Mouse (Mus musculus) heart, adult 2 months (tissue): ENCODE data around the gene Pcbp1. TPM values are rescaled to one million over a fixed set of nuclear protein-coding genes. Genes with fewer than 3 reads are reported as not detected.

ENCODE experiments used
- DNase-seq, 2 experiments: peaks; one replicate each; pipeline ENCODE4 v3.0.0; 2021
- H3K27ac ChIP-seq: fragments of 200-600 bp; 2 replicates; pipeline ENCODE4 v1.8.1; 2022
- H3K27me3 ChIP-seq: fragments of 200-500 bp; 2 replicates; pipeline ENCODE4 v1.6.1; 2012; ENCODE audit warnings: mild to moderate bottlenecking, low read length, inconsistent platforms, mixed read lengths; ENCODE audit not compliant: control insufficient read depth, insufficient read depth
- H3K36me3 ChIP-seq: fragments of 200-500 bp; 2 replicates; pipeline ENCODE4 v1.6.1; 2012; ENCODE audit warnings: low read length, inconsistent platforms; ENCODE audit not compliant: control insufficient read depth, insufficient read depth
- H3K4me1 ChIP-seq: fragments of 200-500 bp; 2 replicates; pipeline ENCODE4 v1.6.1; 2011; ENCODE audit warnings: low read length; ENCODE audit not compliant: control insufficient read depth, insufficient read depth
- H3K4me3 ChIP-seq: fragments of 200-600 bp; 2 replicates; pipeline ENCODE4 v1.8.1; 2022
- H3K79me2 ChIP-seq: fragments of 200-500 bp; replicated peaks from 2 replicates; pipeline ENCODE4 v1.6.1; 2012; ENCODE audit warnings: mild to moderate bottlenecking, inconsistent platforms, low read length, moderate library complexity, mixed read lengths; ENCODE audit not compliant: control insufficient read depth, insufficient read depth
- H3K9ac ChIP-seq: fragments of 200-500 bp; 2 replicates; pipeline ENCODE4 v1.6.1; 2012; ENCODE audit warnings: low read depth, mild to moderate bottlenecking, control low read depth, inconsistent platforms, low read length, mixed read lengths
- CTCF ChIP-seq: fragments of 200-600 bp; IDR thresholded peaks from 2 replicates; pipeline ENCODE4 v1.8.1; 2022; ENCODE audit warnings: antibody characterized with exemption, mild to moderate bottlenecking, moderate library complexity
- EP300 ChIP-seq: fragments of 200-500 bp; IDR thresholded peaks from 2 replicates; pipeline ENCODE4 v1.6.1; 2011; ENCODE audit warnings: low read depth, low read length, control low read depth; ENCODE audit not compliant: insufficient read depth
- POLR2A ChIP-seq: fragments of 200-500 bp; IDR thresholded peaks from 2 replicates; pipeline ENCODE4 v1.6.1; 2011; ENCODE audit warnings: mild to moderate bottlenecking, low read depth, low read length, control low read depth; ENCODE audit not compliant: insufficient read depth
- WGBS: fragments of 180-500 bp; shearing (Covaris S2); methylation state at CpG from one replicate; pipeline ENCODE4 v1.1.7; 2018; 5-methylcytosine and 5-hydroxymethylcytosine counted together
- intact Hi-C: fragments of 180-260 bp; cut with DNase I; formaldehyde crosslinking; loops from one replicate; pipeline ENCODE4 v1.15.1; 2025
- polyA plus RNA-seq: library from polyadenylated mRNA; depleted of rRNA; stranded (reverse); fragments of >200 nt; gene quantifications from 2 replicates; pipeline ENCODE4 v1.2.3, GENCODE M21; 2012
- total RNA-seq, 2 experiments: library from RNA; stranded (reverse); gene quantifications; 2 replicates each; pipeline ENCODE4 v1.2.3; 2021

The Pcbp1 gene
- total and polyA plus RNA-seq, 3 experiments = 85.8 to 164 (median 155) TPM

GRCm38 (mm10) chr6:86519767-86520345 is 6.3 kb downstream of the Pcbp1 start:
- intact Hi-C loops = no loop called here
- WGBS = 69% methylated on average over 3 of the region's 3 CpGs

GRCm38 (mm10) chr6:86516021-86516420 is 10.1 kb downstream of the Pcbp1 start:
- Histone ChIP-seq H3K4me3 (peak overlapping the region; percentile 53), H3K27ac (peak overlapping the region; percentile 96)
- intact Hi-C loops = no loop called here

More at GRCm38 (mm10) chr6:86519767-86520345, 6.3 kb downstream of the Pcbp1 start:
- Histone ChIP-seq H3K4me3 (no peak overlapping the region), H3K36me3 (peaks cover 8% of the 10 kb centered on the region), H3K4me1 (peaks cover 4% of the 10 kb centered on the region), H3K9ac (no peak overlapping the region), H3K79me2 (peaks cover 4% of the 10 kb centered on the region), H3K27ac (no peak overlapping the region), H3K27me3 (no peaks in the 10 kb centered on the region)
- DNase-seq = no peak
- no peak for TF ChIP-seq EP300
- TF ChIP-seq POLR2A = no peak
- no peak for TF ChIP-seq CTCF

GRCm38 (mm10) chr6:86513296-86513695 is 12.8 kb downstream of the Pcbp1 start:
- no peak for TF ChIP-seq POLR2A
- no peak for TF ChIP-seq CTCF
- TF ChIP-seq EP300 = no peak

More at GRCm38 (mm10) chr6:86516021-86516420, 10.1 kb downstream of the Pcbp1 start:
- WGBS = 50% methylated on average over 1 of the region's 1 CpGs
- Histone ChIP-seq H3K36me3 (no peaks in the 10 kb centered on the region), H3K27me3 (no peaks in the 10 kb centered on the region), H3K9ac (peak overlapping the region; percentile 82), H3K4me1 (no peaks in the 10 kb centered on the region), H3K79me2 (no peaks in the 10 kb centered on the region)
- no peak for TF ChIP-seq CTCF
- TF ChIP-seq EP300 = 0 out of 2 replicates have a peak, but pooled peaks have one; percentile 44
- TF ChIP-seq POLR2A = peak; percentile 83
- peak; percentile 42 to 58 for DNase-seq

GRCm38 (mm10) chr6:86510979-86511378 is 15.1 kb downstream of the Pcbp1 start:
- no peaks in the 10 kb centered on the region for H3K27me3 ChIP-seq
- H3K4me1 ChIP-seq = no peaks in the 10 kb centered on the region
- TF ChIP-seq POLR2A (no peak), CTCF (no peak), EP300 (no peak)
- intact Hi-C loops = no loop called here
- no peaks in the 10 kb centered on the region for H3K79me2 ChIP-seq
- no peaks in the 10 kb centered on the region for H3K36me3 ChIP-seq
- no peak overlapping the region for H3K27ac ChIP-seq
- no peak overlapping the region for H3K9ac ChIP-seq
- H3K4me3 ChIP-seq = no peak overlapping the region
- 64% methylated on average over 4 of the region's 4 CpGs for WGBS
- no peak for DNase-seq

More at GRCm38 (mm10) chr6:86513296-86513695, 12.8 kb downstream of the Pcbp1 start:
- intact Hi-C loops = no loop called here
- no peaks in the 10 kb centered on the region for H3K27me3 ChIP-seq
- no peaks in the 10 kb centered on the region for H3K79me2 ChIP-seq
- H3K36me3 ChIP-seq = no peaks in the 10 kb centered on the region
- no peak overlapping the region for H3K9ac ChIP-seq
- no peak overlapping the region for H3K4me3 ChIP-seq
- no peak overlapping the region for H3K27ac ChIP-seq
- 80% methylated on average over 4 of the region's 4 CpGs for WGBS
- no peaks in the 10 kb centered on the region for H3K4me1 ChIP-seq
- DNase-seq = no peak

- no peak overlapping the region for H3K9ac ChIP-seq
- no peak overlapping the region for H3K4me3 ChIP-seq
- no peaks in the 10 kb centered on the region for H3K4me1 ChIP-seq
- H3K27ac ChIP-seq = no peak overlapping the region
- DNase-seq = no peak
- WGBS = 30% methylated on average over 3 of the region's 3 CpGs
- no peaks in the 10 kb centered on the region for H3K36me3 ChIP-seq
- no peaks in the 10 kb centered on the region for H3K79me2 ChIP-seq
- intact Hi-C loops = no loop called here
- TF ChIP-seq EP300 (no peak), POLR2A (no peak), CTCF (no peak)
- H3K27me3 ChIP-seq = no peaks in the 10 kb centered on the region
These were observed 16.3 kb downstream of the Pcbp1 start for GRCm38 (mm10) chr6:86509866-86510200.

- Histone ChIP-seq H3K79me2 (no peaks in the 10 kb centered on the region), H3K4me3 (no peak overlapping the region), H3K27me3 (no peaks in the 10 kb centered on the region), H3K4me1 (no peaks in the 10 kb centered on the region), H3K27ac (no peak overlapping the region), H3K9ac (no peak overlapping the region), H3K36me3 (no peaks in the 10 kb centered on the region)
- 64% methylated on average over 4 of the region's 4 CpGs for WGBS
- no peak for DNase-seq
- intact Hi-C loops = no loop called here
- no peak for TF ChIP-seq EP300
- no peak for TF ChIP-seq CTCF
- no peak for TF ChIP-seq POLR2A
These were observed 16.8 kb downstream of the Pcbp1 start for GRCm38 (mm10) chr6:86509194-86509865.
